Mouse (Mus musculus) CD4-positive helper T cell, adult 2 months (primary cell): ENCODE results near the gene Wdr72.

Experiments
- DNase-seq: peaks from one replicate; pipeline ENCODE4 v3.0.0-alpha.2; 2012; ENCODE audit warnings: low read depth, missing footprints, low spot score

Gene Wdr72

GRCm38 (mm10) chr9:74109761-74110460 lies at the start of gene Wdr72:
TSS of gene Wdr72 (plus strand) at chr9:74110356.
- no peak for DNase-seq

DNA sequence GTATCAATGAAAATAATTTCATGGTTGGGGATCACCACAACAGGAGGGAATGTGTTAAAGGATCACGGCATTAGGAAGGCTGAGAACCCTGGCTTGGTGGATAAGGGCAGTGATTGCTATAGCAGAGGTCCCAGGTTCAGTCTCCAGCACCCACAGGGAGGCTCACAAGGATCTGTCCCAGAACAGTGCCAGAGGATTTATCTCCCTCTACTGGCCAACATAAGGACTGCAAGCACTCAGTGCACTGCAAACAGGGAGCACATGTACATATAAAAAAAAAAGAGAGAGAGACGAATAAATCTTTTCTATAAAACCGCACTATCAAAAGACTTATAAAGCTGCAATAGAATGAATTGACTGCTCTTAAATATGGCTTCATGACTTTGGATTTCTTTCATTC lies 43.9 kb upstream of the Wdr72 start:
- DNase-seq = no peak

DNA sequence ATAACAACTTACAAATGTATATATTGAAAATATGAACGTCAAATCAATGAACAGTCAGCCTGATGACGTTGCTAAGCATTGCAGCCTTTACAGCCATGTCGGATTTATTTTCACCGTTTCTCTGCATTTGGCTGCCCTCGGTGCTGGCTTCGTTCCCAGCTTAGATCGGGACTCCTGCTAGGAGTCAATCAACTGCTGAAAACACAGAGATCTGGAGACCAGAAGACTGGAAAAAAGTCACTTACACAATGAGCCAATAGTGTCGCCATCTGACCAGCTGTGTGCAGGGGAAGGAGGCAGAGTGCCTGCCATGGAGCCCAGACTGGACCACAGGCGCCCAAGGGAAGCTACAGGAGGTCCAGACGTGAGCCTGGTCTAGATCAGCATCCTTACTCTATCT lies 43.4 kb upstream of the Wdr72 start:
- DNase-seq = no peak

DNA sequence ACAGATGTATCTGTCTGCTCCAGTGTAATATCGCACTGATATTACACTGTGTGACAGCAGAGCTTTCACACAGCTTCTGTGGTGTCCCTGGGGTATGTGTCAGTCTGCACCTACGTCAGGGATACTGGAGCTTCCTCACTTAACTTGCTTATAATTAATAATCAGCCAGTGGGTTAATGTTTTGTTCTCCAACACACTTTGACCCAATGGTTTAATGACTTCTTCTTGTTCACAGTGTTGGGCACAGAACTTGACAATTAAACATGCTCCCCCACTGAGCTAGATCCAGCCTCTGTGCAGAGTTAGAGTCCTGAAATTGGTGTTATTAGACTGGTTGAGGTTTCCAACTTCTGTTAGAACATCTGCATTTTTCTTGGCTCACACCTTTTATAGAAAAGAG lies 34.2 kb upstream of the Wdr72 start:
- no peak for DNase-seq

- DNase-seq = no peak
Observed at GRCm38 (mm10) chr9:74078458-74078857, 31.7 kb upstream of the Wdr72 start.

DNA sequence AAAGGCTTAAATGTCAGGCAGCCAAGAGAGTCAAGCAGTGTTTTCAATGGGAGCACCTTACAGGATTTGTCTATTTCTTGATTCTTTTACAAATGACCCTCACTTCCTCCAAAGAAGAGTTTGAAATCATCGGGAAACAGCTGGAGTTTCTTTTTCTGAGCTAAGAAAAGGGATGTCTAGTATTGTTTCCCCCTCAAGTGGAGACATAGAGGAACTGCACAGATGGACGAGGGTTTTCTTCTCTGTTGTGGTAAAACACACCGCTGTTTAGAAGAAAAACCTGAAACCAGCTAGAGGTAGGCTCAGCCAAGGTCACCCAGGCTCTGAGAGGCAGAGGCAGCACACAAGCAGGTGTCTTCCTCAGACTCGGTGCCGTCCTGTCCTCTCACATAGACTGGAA lies 29.9 kb upstream of the Wdr72 start:
- no peak for DNase-seq

DNA sequence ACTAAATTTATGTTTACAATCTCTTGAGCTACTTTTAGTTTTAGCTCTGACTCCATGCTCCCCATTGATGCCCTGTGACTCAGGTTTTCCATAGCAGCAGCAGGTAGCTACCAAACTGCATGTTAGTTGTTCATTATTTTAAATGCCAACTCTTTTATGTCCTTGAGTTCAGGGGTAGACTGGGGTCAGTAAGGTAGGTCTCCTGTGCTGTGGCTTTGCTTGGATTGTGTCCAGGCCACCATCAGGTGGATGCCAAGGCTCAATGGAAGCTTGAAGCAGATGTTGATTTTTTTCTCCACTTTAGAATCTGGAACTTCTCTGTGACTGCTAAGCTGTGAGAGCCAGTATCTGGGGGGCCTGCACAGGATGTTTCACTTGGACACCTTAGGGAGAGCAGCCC lies 8.6 kb upstream of the Wdr72 start:
- DNase-seq = no peak

DNA sequence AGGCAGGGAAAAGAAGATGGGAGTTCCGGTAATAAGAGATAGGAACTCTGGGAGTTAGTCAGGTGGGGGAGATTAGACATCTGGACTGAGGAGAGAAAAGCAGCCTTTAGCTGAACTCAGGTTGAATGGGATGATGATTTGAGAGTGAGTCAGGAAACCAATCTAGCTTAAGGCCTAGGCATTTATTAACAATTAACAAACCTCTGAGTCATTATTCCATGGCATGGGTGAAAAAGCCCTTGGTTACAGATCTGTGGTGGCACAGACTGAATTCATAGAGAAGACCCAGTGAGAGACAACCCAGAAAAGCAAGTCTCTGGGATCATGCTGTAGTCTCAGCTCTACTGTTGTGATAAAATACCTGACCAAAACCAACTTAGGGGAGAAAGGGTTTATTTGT lies 7.5 kb upstream of the Wdr72 start:
- DNase-seq = no peak

DNA sequence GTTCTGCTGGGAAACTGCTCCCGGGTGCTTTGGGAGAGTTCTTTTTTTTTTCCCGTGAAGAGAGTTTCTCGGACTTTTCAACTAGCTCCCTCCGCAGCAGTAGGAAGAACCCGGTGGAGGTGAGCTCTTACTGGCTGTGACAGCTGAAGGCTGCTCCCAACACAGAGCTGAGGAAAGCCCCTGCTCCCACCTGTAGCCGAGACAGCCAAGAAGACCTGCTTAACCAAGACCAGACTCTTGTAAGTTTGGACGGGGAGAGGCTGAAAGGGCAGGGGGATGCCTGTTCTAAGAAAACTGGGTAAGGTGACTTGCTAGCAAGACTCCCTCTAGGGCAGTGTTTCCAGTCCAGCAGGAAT lies 283 bp downstream of the Wdr72 start:
- no peak for DNase-seq

DNA sequence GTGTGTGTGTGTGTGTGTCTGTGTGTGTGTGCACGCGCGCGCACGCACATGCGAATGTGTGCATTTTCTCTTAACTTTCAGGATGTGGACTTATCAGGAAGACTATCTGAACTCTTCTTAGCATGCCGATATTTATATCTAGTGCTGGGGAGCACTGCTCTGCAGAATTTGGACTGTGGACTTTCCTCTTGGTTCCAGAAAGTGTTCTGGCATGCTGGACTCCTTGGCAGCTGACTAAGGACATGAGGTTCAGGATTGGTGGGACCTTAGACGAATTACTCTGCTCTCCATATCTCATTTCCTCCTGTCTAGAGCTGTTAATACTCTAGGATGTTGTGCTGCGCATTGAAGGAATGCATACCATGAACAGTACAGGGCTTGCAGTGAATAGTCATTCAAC lies 2.4 kb downstream of the Wdr72 start:
- no peak for DNase-seq

GRCm38 (mm10) chr9:74126222-74126621 lies 16.1 kb downstream of the Wdr72 start:
- no peak for DNase-seq

- no peak for DNase-seq
Observed at GRCm38 (mm10) chr9:74134010-74134409, 23.9 kb downstream of the Wdr72 start.

DNA sequence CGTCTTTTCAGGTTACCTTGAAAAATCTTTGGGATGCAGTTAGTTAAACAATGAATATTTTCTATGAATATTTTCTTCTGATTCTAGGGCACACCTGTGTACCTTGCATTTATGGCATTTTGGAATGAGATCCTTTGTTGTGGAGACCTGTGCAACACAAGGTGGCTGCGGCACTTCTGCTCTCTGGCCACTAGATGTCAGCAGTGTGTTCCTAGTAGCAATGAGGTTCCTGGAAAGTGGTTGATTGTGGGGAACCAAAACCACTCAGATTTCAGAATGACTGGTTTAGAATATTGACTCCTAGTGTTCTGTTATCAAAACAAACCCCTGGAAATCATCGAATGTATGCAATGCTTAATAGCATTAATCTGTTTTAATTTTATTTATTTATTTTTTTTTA lies 31.7 kb downstream of the Wdr72 start:
- peak; percentile 27 for DNase-seq

DNA sequence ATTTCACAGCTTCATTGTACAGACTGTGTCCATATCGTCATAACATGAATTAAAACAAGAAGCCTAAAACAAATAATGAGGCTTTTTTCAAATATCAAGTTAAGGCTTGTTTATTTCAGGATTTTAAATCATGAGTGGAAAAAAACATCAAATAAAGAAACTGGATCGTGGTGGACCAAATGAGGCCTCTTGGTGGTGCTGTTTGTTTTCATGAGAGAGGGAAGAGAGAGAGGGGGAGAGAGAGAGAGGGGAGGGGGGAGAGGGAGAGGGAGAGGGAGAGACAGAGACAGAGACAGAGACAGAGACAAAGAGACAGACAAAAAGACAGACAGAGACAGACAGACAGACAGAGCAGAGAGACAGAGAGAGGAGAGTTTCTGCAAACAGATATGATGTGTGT lies 32.5 kb downstream of the Wdr72 start:
- no peak for DNase-seq

GRCm38 (mm10) chr9:74145203-74145602 lies 35.0 kb downstream of the Wdr72 start:
- no peak for DNase-seq

- no peak for DNase-seq
Observed at GRCm38 (mm10) chr9:74148306-74148705, 38.1 kb downstream of the Wdr72 start.

DNA sequence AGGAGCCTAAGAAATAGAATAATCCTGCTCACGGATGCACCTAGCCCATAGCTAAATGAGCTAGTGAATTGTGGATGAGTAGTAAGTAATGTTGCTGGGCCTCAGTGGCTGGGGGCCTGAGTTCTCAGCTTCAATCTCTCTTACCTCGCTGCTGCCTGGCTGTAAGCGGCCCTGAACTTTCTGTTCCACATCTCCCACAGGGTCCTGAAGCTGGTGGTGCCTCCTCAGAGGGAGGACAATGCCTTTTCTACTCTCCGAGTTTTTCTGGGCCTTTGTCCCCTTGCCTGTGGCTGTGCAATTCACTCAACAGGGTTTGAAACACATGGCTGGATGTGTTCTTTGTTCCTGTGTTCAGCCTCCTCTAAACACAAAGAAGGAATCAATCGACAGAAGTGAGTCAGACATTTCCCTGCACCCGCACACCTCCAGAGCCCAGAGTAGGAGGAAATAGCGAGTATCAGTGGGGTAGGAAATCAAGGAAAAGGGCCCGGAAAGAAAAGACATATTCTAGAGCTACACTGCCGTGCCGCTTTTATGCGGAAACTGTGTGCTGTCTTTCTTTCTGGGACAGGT lies 50.3 kb downstream of the Wdr72 start:
- DNase-seq = no peak

- no peak for DNase-seq
Observed at GRCm38 (mm10) chr9:74165697-74166096, 55.5 kb downstream of the Wdr72 start.

DNA sequence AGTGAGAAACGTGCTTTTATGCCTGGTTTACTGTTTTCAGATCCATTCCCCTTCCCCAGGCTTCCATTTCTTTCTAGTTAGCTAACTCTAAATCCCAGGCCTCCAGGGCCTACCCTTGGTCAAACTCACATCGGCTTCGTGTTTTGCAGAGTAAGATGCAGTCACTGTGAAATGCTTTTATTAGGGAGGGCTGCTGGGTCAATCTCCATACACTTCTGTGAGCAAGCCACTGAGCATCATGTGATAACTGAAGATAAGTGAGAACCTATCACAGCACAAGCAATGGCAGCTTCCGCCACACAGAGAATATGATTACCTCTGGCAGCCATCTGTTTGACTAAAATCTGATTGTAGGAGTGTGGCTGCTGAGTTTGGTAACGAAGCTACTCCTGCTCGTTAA lies 59.7 kb downstream of the Wdr72 start:
- no peak for DNase-seq

DNA sequence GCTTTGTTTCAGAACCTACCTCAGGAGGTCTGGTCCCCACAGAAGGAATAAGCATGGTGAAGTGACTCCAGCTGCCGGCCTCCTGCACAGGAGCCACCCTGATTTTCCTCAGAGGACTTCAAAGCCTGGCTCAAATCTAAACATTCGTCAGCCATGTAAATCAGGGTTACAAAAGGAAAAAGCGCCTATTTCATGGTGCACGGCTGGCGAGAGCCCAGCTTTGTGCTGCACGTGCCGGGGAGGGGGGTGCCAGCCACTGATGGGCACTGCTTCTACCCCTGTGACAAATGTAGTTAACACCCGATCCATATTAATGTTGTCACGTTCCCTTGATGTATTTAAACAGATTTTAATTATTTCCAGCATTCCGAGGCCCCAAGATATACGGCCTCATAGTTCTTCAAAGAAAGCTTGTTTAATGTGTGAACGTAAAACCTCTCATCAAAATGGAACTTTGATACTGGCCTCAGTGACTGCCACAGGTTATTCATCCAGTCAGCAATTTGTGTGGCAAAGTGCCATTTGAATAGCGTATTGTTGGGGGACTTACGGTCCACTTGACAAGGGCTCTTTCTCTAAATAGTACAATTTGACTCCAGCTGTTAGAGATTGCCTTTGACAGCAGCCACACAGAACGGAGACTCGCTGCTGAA lies 76.7 kb downstream of the Wdr72 start:
- DNase-seq = no peak

- DNase-seq = no peak
Observed at GRCm38 (mm10) chr9:74187401-74188029, 77.4 kb downstream of the Wdr72 start.

DNA sequence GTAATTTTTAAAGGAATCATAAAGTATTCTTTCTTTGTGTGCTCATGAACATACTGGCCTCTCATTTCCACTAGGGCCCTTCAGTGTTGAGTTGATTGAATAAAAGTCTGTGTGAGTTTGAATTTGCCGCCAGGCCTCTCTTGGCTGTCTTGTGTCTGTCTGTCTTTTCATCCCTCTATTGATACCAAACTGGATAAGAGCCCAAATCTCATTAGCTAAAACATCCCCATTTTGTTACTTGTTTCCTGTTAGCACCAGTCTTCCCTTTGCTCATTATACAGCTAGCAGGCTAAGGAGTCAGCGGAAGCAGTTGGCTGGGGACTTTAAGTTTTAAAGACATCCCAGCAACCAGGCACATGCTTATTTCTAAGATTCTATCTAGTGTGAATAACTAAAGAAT lies 84.7 kb downstream of the Wdr72 start:
- no peak for DNase-seq

DNA sequence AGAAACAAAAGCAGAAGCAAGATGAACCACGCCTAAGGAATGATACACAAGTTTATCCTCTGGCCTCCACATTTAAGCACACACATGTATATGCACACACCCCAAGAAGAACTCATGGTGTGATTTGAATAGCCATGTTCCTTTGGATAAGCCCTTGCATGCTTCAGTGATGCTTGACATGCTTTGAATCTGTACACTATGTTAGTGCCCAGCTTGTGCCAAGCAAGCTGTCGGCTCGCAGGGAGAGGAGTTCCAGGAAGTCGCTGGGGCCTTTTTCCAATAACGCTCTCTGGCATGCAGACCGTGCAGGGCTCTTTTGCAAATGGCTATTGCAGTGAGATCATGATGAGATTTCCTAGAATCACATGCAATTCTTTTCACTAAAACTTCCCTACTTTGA lies 118.1 kb downstream of the Wdr72 start:
- no peak for DNase-seq
